ENCODE assay signal across 13 mouse cellular contexts in genomic region chr7:121280597-121280996, GRCm38 (mm10).
"Had no signal": no experiment of that assay in that cellular context is flagged by ENCODE, and none has a peak within 500 bp of the region (broad histone marks: within the 10 kb centered on the region; RNA-seq: fewer than 3 reads in every experiment).

No protein-coding gene starts in this region.

- H3K4me2 ChIP-seq: lung, embryonic 14.5 days; midbrain, embryonic 12.5 days; neural tube, embryonic 12.5 days; stomach, embryonic 15.5 days had no signal

- H3K9me3 ChIP-seq: midbrain, embryonic 10.5 days; midbrain, embryonic 12.5 days; neural tube, embryonic 12.5 days; stomach, embryonic 15.5 days had no signal

- H3K9ac ChIP-seq: lung, embryonic 14.5 days; midbrain, embryonic 12.5 days; neural tube, embryonic 12.5 days; stomach, embryonic 15.5 days had no signal

- H3K4me3 ChIP-seq: midbrain, embryonic 10.5 days; midbrain, embryonic 12.5 days; neural tube, embryonic 12.5 days; stomach, embryonic 15.5 days had no signal

- H3K4me1 ChIP-seq: midbrain, embryonic 10.5 days; midbrain, embryonic 12.5 days; neural tube, embryonic 12.5 days; stomach, embryonic 15.5 days had no signal

- H3K27ac ChIP-seq: midbrain, embryonic 10.5 days; midbrain, embryonic 12.5 days; neural tube, embryonic 12.5 days; stomach, embryonic 15.5 days had no signal

- H3K27me3 ChIP-seq: midbrain, embryonic 12.5 days; neural tube, embryonic 12.5 days; stomach, embryonic 15.5 days had no signal

- H3K36me3 ChIP-seq: midbrain, embryonic 10.5 days; midbrain, embryonic 12.5 days; neural tube, embryonic 12.5 days; stomach, embryonic 15.5 days had no signal

- DNase-seq: lung, adult 18-20 months; lung, embryonic 14.5 days; lung, postnatal 10 days; lung, postnatal 4 days; midbrain, embryonic 14.5 days; right cerebral cortex, postnatal 14 days; thymus, adult 18-20 months; thymus, postnatal 14 days; thymus, postnatal 36 days had no signal
